Mouse (Mus musculus) CD8-positive naive resting alpha-beta T cell, adult 2 months (primary cell): Measurements from ENCODE around the gene Prrg2.

Experiments used
- DNase-seq, 2 experiments: peaks; one replicate each; pipeline ENCODE4 v3.0.0; 2022; ENCODE audit warnings: low read depth in 2 of 2, low spot score in 2 of 2

Gene Prrg2

DNA sequence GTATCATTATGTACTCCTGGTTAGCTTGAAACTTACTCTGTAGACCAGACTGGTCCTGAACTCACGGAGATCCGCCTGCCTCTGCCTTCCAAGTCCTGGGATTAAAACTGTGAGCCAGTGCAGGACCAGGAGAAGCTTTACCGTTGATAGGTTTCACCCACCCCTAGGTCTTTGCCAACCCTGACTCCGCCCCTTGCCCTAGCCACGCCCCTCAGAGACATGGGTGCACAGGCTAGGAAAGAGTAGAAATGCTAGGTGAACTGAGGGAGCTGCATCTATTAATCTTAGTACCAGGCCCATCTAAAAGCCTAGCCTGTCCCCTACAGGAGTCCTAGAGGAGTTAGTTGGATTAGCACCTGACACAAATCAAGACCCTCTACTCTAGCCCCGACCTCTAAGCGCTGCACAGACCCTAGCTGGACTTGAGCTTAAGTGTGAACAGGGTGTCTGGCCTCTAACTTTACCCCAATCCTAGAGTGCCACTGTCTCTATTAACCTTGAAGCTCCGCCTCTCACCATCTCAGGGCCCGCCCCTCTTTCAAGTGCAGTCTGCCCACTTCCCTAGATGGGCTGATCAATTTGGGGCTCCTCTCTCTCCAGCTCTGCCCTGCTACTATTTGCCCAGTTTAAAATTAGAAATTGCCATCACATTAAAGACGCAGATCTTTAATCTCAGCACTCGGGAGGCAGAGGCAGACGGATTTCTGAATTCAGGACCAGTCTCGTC is 27.9 kb upstream of the Prrg2 start:
- DNase-seq = no peak

DNA sequence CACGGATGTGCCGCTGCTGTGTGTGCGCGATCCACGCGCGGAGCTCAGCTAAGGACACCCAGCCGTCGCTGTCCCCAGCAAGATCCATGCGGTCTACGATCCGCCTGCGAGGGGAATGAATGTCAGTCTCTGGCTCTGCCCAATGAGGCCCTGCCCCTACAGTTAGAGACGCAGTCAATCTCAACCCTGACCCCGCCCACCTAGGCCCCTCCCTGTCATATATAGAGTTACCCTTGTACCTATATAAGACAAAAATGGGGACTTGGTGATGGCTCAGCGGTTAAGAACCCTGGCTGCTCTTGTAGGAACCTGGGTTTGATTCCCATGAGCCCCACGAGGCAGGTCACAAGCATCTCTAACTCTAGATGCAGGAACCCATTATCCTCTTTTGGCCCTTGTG is 26.1 kb upstream of the Prrg2 start:
- DNase-seq = no peak

DNA sequence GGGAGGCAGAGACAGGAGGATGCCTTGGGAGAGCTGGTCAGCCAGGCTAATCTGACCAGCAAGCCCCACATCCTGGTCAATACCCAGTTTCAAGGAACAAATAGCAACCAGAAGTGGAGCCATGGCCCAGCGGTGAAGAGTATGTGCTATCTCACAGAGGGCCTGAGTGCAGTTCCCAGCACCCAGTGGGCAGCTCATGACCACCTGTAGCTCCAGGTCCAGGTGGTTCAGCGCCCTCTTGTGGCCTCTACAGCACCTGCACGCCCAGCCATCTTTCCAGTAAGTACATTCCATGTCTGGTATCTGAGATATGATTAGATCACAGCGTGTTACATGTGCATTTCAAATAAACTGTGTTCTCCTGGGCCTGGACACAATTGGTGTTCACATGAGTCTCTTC is 23.6 kb upstream of the Prrg2 start:
- DNase-seq = no peak

DNA sequence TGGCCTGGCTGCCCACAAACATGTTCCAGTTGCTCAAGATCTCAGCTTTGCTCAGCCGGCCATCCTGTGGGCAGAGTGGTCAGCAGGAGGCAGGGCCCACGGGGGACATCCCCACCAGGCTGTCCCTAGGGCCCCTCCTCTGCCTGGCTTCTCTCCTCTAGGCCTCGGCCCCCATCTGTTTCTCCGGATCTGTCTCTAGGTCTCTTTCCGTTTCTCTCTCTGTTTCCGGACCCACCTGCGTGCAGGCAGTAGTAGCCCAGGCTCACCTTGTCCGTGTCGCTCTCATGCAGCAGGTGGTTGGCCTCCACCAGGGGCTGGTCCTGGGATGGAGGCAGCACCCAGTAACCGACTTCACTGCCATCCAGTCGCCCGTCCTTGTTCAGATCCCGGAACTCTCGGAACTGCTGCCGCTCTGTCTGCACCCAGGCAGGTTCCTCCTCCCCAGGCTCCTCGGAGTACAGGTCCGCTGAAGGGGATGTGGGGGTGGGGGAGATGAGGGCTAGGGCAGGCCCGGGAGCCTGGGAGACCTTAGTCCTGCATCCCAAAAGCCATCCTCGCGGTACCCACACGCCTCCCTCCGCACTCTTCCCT is 20.9 kb upstream of the Prrg2 start:
- no peak for DNase-seq

DNA sequence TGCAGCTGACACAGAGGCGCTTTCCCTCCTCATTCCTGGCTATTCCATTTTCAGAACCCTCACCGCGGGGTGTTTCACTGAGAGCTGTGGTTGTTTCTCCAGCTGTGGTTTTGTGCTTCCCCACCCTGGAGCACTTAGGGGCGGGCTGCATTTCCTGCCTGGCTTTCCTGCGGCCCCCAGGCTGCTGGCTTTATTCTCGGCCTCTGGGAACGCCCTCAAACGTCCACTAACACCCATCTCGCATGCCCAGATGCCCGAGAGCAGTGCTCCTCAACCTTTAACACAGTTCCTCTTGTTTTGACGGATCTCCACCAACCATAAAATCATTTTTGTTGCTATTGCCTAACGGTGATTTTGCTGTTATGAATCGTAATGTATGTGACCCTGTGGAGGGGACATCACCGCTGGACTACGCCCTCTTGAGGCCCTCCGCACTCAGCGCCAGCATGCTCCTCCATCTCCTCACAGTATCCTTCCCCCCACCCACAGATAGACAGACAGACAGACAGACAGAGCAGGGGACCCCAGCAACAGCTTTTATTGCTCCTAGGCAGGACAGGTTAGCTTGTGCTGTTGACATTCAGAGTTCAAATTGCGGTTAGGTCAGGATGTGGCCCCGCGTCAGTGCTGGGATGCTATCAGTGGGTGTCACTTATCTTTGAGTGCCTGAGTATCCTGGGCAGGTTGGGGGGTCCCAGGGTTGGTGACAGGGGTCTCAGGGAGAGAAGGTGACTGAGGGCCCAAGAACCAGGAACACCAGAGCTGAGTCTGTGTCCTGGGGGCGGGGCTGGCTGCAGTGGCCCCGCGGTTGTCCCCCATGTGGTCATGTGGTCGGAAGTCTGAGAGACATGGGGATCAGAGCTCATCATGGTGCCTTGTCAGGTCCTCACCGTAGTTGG is 20.2 kb upstream of the Prrg2 start:
- DNase-seq = peak; percentile 40 to 57

DNA sequence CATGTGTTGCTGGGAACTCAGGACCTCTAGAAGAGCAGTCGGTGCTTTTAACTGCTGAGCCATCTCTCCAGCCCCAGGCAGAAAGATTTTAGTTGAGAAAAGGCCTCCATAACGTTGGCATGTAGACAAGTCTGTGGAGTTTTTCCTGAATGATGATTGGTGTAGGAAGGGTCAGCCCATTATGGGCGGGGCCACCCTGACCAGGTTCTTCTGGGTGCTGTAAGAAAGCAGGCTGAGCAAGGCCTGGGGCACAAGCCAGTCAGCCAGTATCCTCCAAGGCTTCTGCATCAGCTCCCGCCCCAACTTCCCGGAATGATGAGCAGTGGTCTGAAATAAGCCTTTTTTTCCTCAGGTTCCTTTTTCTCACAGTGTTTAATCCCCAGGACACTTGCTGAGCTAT is 18.5 kb upstream of the Prrg2 start:
- no peak for DNase-seq

DNA sequence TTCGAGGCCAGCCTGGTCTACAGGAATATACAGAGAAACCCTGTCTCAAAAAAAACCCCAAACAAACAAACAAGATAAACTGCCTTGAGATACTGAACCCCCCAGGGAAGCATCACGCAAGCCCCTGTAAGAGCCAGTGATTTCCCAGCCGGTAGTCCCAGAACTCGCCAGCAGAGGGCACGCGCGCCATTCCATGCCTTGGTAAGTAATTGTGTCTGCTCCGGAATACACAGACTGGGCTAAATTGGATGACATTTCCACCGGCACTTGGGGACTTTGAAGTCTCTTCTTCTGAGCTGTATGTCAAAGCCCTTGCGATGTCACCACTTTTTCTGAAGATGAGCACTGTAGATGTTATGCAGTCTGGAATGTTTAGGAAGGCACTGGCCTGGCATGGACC is 17.4 kb upstream of the Prrg2 start:
- DNase-seq = peak; percentile 91 to 97

DNA sequence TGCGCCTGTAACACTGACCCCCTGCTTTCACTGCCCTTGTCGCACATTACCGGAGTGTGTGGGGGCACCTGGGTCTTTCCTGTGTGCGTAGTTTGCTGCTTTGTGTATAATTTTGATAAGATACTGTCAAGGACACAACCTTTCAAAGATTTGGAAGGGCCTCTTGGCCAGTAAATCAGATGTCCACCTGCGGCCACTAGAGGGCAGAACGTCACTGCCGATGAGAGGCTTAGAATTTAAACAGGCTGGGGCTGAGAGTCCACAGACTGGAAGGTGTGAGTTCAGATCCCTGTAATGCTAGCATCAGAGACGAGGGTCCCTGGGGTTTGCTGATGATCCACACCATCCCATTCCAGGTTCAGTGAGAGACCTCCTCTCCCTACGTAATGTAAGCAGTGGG is 16.0 kb upstream of the Prrg2 start:
- peak; percentile 65 to 74 for DNase-seq

DNA sequence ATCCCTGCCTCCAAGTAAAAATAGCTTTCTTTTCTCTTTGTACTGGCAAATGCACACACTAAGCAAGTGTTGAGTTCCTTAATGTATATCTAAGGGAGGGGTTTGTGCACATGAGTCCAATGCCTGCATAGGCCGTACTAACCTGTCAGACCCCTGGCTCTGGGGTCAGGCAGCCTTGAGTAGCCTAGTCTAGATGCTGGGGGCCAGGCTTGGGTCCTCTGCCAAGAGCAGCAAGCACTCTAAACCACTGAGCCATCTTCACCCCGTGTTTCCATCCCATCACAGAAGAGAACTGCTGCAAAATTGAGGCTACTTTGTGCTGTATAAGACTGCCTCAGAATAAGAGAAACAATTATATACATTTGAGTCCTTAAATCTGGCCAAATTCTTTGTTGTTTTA is 15.4 kb upstream of the Prrg2 start:
- DNase-seq = no peak

DNA sequence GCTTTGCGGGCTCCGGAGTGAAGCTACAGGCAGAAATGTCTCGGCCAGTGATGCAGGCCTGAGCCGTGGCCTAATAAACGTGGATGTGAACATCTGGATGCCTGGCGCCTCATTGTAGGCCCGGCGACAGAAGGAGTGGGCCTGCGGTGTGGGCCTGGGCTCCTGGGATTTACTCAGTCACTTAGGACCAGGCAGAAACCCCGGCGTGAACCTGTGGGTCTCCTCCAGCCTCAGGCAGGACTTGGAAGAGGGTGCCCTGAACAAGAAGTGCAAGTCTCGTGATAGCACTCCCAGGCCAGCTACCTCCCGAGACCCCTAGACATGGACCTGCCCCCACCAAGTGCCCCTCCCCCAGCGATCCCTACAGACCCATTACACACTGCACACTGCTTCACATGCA is 14.8 kb upstream of the Prrg2 start:
- DNase-seq = no peak

DNA sequence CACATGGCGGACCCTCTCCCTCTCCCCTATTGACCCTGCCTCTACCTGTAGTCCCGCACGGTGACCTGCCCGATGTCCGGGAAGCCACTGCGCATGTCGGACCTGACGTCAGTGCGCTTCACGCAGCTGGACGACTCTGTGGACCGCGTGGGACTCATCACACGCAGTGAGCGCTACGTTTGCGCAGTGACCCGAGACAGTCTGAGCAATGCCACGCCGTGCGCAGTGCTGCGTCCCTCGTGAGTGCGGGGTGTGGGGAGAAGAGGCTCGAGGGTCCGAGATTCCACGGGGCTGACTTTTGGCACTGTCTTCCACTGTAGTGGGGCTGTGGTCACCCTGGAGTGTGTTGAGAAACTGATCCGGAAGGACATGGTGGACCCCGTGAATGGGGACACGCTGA is 14.0 kb upstream of the Prrg2 start:
- DNase-seq = no peak

DNA sequence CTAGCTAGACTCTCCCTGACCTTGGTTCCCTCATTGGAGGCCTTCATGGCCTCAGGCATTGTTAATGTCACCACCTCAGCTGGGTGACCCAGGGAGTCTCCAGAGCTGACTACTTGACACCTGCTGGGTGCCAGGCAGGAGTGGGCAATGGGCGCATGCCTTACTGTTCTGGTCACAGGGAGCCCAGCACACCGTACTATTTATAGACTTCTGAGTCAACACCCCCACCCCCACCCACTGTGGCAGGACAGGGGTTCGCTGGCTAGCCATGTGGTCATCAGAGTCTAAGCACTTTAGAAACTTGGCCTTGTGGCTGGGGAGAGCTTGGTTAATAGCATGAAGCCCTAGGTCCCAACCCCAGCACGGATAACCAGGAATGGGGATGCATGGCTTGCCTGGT is 12.9 kb upstream of the Prrg2 start:
- DNase-seq = no peak

DNA sequence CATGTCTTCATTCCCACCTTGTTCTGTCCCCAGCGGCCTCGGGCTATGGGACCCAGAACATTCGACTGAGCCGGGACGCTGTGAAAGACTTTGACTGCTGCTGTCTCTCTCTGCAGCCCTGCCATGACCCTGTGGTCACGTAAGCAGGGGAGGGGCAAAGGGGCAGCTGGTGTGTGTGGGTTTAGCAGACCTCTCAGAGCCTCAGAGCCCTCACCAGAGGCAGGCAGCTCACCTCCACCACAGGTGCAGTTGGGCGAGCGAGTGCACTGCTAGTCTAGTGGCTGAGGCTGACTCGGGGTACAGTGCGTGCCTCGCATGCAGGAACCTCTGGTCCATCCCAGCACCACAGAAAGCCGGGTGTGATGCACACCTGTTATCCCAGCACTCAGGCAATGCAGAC is 11.5 kb upstream of the Prrg2 start:
- no peak for DNase-seq

DNA sequence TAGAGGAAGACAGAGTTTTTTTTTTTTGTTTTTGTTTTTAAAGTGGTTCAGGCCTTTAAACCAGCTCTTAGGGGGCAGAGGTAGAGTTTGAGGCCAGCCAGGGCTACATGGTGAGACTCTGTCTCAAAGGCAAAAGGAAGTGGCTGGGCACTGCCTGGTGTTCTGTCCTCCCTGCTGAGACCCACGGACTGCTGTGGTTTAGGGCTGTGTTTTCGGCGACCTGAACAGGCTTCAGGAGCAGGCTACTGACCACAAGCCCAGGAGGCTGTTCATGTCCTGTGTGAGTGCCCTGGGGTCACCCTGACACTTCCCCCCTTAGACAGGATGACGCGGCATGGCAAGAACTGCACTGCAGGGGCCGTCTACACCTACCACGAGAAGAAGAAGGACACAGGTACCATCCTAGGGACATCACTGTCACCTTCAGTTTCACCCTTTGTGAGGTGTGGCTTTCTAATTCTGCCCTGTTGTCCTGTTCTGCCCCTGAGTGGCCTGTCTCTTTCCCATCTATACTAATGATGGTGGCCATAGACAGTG is 10.8 kb upstream of the Prrg2 start:
- DNase-seq = no peak

DNA sequence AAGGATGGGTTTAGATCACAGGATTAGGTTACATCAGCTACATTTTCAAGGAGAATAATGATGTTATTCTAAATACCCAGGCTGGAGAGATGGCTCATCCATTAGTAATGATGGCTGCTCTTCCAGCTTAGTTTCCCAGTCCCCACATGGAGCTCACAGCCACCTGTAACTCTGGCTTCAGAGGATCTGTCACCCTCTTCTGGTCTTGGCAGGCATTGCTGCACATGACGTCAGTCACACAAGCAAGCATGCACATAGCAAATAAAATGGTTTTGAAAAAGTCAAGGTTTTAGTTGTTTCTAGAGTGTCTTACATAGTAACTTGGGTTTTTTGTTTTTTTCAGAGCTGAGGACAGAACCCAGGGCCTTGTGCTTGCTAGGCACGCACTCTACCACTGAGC is 9.8 kb upstream of the Prrg2 start:
- no peak for DNase-seq

DNA sequence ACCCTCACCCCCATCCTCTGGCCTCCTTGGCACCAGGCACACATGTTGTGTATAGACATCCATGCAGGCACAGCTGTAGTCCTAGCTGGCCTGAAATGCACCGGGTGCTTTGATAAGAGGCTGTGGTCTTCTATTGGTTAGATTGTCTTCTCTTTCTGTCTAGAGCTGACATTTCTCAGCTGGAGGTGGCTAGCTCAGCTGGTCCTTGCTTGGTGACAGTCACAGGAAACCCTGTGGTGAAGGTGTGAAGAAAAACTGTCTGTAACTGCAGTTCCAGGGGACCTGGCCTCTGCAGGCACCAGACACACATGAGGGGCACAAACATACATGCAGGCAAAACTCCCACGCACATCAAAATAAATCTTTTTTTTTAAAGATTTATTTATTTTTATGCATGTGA is 7.2 kb upstream of the Prrg2 start:
- DNase-seq = no peak

DNA sequence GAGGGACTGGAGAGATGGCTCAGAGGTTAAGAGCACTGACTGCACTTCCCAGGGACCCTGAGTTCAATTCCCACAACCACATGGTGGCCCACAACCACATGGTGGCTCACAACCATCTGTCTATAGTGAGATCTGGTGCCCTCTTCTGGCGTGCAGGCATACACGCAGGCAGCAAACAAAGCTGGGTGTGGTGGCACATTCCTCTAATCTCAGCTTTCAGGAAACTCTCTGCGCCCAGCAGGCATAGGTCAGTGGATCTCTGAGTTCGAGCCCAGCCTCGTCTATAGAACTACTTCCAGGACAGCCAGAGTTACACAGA is 5.5 kb upstream of the Prrg2 start:
- DNase-seq = peak; percentile 51 to 68

DNA sequence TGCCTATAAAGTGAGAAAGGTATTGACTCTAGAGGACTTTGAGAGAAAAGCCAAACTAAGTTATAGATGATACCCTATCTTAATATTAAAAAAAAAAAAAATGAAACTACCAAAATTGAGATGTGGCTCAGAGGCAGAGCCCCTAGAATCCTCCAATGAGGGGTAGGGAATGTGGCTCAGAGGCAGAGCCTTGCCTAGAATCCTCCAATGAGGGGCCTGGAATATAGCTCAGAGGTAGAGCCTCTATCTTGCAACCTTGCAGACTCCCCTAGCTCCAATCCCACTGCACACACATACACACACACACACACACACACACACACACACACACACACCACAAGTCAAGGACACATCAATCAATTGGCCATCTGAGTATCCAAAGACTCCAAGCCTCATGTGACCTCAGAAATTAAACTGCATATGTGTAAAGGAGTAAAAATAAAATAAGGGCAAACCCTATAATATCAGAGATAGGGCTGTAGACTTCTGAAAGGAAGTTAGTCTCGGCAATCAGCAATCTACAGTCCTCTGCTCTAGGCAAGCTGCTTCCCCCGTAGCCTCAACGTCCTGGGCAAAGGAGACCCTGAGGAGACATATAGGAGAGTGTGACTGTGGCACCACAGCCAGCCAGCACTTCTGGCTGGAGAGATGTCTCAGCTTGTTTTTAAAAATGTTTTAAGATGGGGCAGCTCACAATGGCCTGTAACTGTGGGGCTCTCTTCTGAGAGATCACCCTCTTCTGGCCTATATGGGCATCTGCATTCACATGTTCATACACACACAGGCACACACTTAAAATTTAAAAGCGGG is 4.9 kb upstream of the Prrg2 start:
- no peak for DNase-seq

DNA sequence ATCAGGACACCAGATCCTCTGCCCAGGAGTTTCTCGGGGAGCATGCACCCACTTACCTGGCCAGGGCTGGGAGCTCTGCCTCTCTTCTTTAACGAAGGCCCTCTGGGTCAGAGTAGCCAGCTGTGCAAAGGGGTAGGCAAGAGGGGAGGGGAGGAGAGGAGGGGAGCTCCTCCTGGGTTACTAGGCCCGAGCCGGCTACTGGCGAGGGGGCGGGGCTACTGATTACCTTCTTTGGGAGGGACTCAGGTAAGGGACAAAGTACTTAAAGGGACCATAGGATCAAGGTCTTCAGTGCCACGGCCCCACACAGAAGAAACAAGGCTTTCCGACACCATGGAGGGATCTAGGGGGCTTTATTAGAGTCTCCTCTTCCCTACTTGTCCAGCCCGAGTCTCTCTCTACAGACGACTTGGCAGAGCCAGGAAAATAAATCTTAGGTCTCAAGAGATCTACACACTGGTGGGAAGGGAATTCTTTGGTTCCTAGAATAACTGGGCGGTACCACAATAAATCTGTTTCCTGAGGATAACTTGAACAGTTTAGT is 873 bp downstream of the Prrg2 start:
- no peak for DNase-seq

DNA sequence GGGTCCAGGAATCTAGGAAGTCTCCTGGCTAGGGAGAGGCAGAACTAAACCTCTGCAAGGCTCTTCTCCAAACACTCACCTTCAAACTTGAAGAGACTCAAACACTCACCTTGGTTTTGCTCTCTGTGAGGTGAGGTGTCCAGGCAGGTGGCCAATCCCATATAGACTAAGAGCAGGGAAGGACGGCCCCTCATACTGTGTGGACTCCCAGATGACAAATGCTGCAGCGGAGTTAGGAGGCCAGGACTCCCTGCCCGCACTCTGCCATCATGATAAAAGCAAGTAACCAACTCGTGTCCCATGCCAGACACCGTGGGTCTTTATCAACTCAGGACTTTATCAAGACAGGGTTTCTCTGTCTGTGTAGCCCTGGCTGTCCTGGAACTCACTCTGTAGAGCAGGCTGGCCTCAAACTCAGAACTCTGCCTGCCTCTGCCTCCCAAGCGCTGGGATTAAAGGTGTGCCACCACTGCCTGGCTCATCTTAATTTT is 1.8 kb downstream of the Prrg2 start:
- no peak for DNase-seq
